Mouse (Mus musculus) Muller cell, postnatal 12 days (primary cell): ENCODE results near the gene Rtp3.

Source experiments
- DNase-seq: peaks from one replicate; pipeline ENCODE4 v3.0.0-alpha.2; 2015; ENCODE audit errors: inconsistent ontology term

The Rtp3 gene

GRCm38 (mm10) chr9:110990204-110990603, at the start of gene Rtp3:
TSS of gene Rtp3 (minus strand) at chr9:110990583.
- DNase-seq = no peak

- DNase-seq = no peak
Measured at GRCm38 (mm10) chr9:111039966-111040365, 49.6 kb upstream of the Rtp3 start.

GRCm38 (mm10) chr9:111033717-111034116, 43.3 kb upstream of the Rtp3 start:
- no peak for DNase-seq

GRCm38 (mm10) chr9:111026791-111027190, 36.4 kb upstream of the Rtp3 start:
- DNase-seq = no peak

GRCm38 (mm10) chr9:111019022-111019421, 28.6 kb upstream of the Rtp3 start, which contains the start of gene Ltf:
TSS of gene Ltf (plus strand) at chr9:111019271.
- no peak for DNase-seq

GRCm38 (mm10) chr9:111015658-111016057, 25.3 kb upstream of the Rtp3 start:
- DNase-seq = no peak

- peak; percentile 66 for DNase-seq
Measured at GRCm38 (mm10) chr9:111012041-111012440, 21.7 kb upstream of the Rtp3 start.

- DNase-seq = peak; percentile 24
Measured at GRCm38 (mm10) chr9:111011550-111011949, 21.2 kb upstream of the Rtp3 start.

GRCm38 (mm10) chr9:111009763-111010162, 19.4 kb upstream of the Rtp3 start:
- no peak for DNase-seq

- DNase-seq = no peak
Measured at GRCm38 (mm10) chr9:111006544-111006943, 16.2 kb upstream of the Rtp3 start.

- no peak for DNase-seq
Measured at GRCm38 (mm10) chr9:111003279-111003678, 12.9 kb upstream of the Rtp3 start.

- DNase-seq = no peak
Measured at GRCm38 (mm10) chr9:111001621-111002020, 11.2 kb upstream of the Rtp3 start.

GRCm38 (mm10) chr9:110999856-111000255, 9.5 kb upstream of the Rtp3 start:
- DNase-seq = peak; percentile 56

- DNase-seq = peak; percentile 90
Measured at GRCm38 (mm10) chr9:110999056-110999455, 8.7 kb upstream of the Rtp3 start.

- peak; percentile 69 for DNase-seq
Measured at GRCm38 (mm10) chr9:110997245-110997644, 6.9 kb upstream of the Rtp3 start.

GRCm38 (mm10) chr9:110994716-110995172, 4.4 kb upstream of the Rtp3 start:
- peak; percentile 68 for DNase-seq

- DNase-seq = peak; percentile 51
Measured at GRCm38 (mm10) chr9:110993281-110993709, 2.9 kb upstream of the Rtp3 start.

GRCm38 (mm10) chr9:110989543-110989942, 840 bp downstream of the Rtp3 start:
- no peak for DNase-seq

GRCm38 (mm10) chr9:110989141-110989540, 1.2 kb downstream of the Rtp3 start:
- no peak for DNase-seq

- no peak for DNase-seq
Measured at GRCm38 (mm10) chr9:110988078-110988477, 2.3 kb downstream of the Rtp3 start.

- no peak for DNase-seq
Measured at GRCm38 (mm10) chr9:110987331-110987730, 3.1 kb downstream of the Rtp3 start.

- DNase-seq = no peak
Measured at GRCm38 (mm10) chr9:110985951-110986350, 4.4 kb downstream of the Rtp3 start.

GRCm38 (mm10) chr9:110985541-110985940, 4.8 kb downstream of the Rtp3 start:
- no peak for DNase-seq

GRCm38 (mm10) chr9:110984096-110984495, 6.3 kb downstream of the Rtp3 start:
- DNase-seq = no peak
